Mouse (Mus musculus) CH12.LX (cell line): ENCODE data around the gene Sugt1. TPM values are rescaled to one million over a fixed set of nuclear protein-coding genes. Genes with fewer than 3 reads are reported as not detected.

Source experiments
- DNase-seq: peaks from one replicate; pipeline ENCODE4 v3.0.0-alpha.2; 2013; ENCODE audit errors: extremely low read depth
- H3K27ac ChIP-seq: 2 replicates; pipeline ENCODE4 v1.5.1; 2012; ENCODE audit warnings: low read depth, mild to moderate bottlenecking, control low read depth, moderate library complexity; ENCODE audit not compliant: insufficient read depth
- H3K27me3 ChIP-seq: replicated peaks from 2 replicates; pipeline ENCODE3; 2012; ENCODE audit warnings: inconsistent platforms
- H3K36me3 ChIP-seq, 2 experiments: replicated peaks in 1 of 2; 2 replicates each; pipeline versions ENCODE3 to v1.6.1; 2012; ENCODE audit warnings: inconsistent platforms in 1 of 2, low read length in 1 of 2, mild to moderate bottlenecking in 1 of 2, mixed read lengths in 1 of 2, moderate library complexity in 1 of 2; ENCODE audit not compliant: control insufficient read depth in 1 of 2, insufficient read depth in 1 of 2
- H3K4me1 ChIP-seq, 2 experiments: 2 replicates each; pipeline ENCODE4 v1.6.1; 2012; ENCODE audit warnings: inconsistent platforms in 1 of 2, moderate library complexity in 1 of 2; ENCODE audit not compliant: insufficient read depth in 2 of 2, control insufficient read depth in 1 of 2
- H3K4me2 ChIP-seq: 2 replicates; pipeline ENCODE4 v1.6.1; 2012; ENCODE audit warnings: low read depth, mild to moderate bottlenecking, control low read depth; ENCODE audit not compliant: poor library complexity, insufficient read depth, severe bottlenecking
- H3K4me3 ChIP-seq, 3 experiments: fragments of 150-350 bp in 1 of 3; sonication (generic) in 1 of 3; replicated peaks in 1 of 3; 2 replicates each; pipeline versions ENCODE3 to v1.5.1; 2011 to 2012; ENCODE audit warnings: low read depth in 2 of 3, low read length in 2 of 3, mild to moderate bottlenecking in 2 of 3, moderate library complexity in 2 of 3, control low read depth in 1 of 3, improper control_type of control experiment in 1 of 3, inconsistent platforms in 1 of 3, mixed read lengths in 1 of 3; ENCODE audit not compliant: poor library complexity in 1 of 3
- H3K79me2 ChIP-seq: replicated peaks from 2 replicates; pipeline ENCODE4 v1.6.1; 2012; ENCODE audit warnings: mild to moderate bottlenecking, moderate library complexity; ENCODE audit not compliant: control insufficient read depth, poor library complexity, insufficient read depth, severe bottlenecking; ENCODE audit errors: extremely low read depth
- H3K9ac ChIP-seq: 2 replicates; pipeline ENCODE4 v1.6.1; 2012; ENCODE audit warnings: low read depth, mild to moderate bottlenecking, control low read depth, moderate library complexity; ENCODE audit not compliant: insufficient read depth
- H3K9me3 ChIP-seq: replicated peaks from 2 replicates; pipeline ENCODE3; 2012; ENCODE audit warnings: low read length, inconsistent platforms, mixed read lengths
- BHLHE40 ChIP-seq: IDR thresholded peaks from 2 replicates; pipeline ENCODE4 v1.6.1; 2011; ENCODE audit warnings: mild to moderate bottlenecking, low read depth, low read length, improper control_type of control experiment
- CHD2 ChIP-seq: IDR thresholded peaks from 2 replicates; pipeline ENCODE4 v1.6.1; 2011; ENCODE audit warnings: low read length, improper control_type of control experiment
- CTCF ChIP-seq, 2 experiments: IDR thresholded peaks in 1 of 2; conservative IDR thresholded peaks in 1 of 2; 2 replicates each; pipeline ENCODE4 v1.5.1; 2011 to 2012; ENCODE audit warnings: low read depth in 2 of 2, low read length in 2 of 2, improper control_type of control experiment in 1 of 2, inconsistent platforms in 1 of 2, mild to moderate bottlenecking in 1 of 2, moderate library complexity in 1 of 2
- E2F4 ChIP-seq: IDR thresholded peaks from 2 replicates; pipeline ENCODE4 v1.6.1; 2011; ENCODE audit warnings: low read depth, low read length, improper control_type of control experiment; ENCODE audit not compliant: insufficient replicate concordance
- ELF1 ChIP-seq: IDR thresholded peaks from 2 replicates; pipeline ENCODE4 v1.6.1; 2014; ENCODE audit warnings: low read depth, mild to moderate bottlenecking, inconsistent platforms, low read length, improper control_type of control experiment
- ETS1 ChIP-seq: conservative IDR thresholded peaks from 2 replicates; pipeline ENCODE4 v1.6.1; 2012; ENCODE audit warnings: low read depth, mild to moderate bottlenecking, inconsistent platforms, low read length, improper control_type of control experiment, moderate library complexity
- IRF4 ChIP-seq: IDR thresholded peaks from 2 replicates; pipeline ENCODE4 v1.6.1; 2014; ENCODE audit warnings: low read depth, mild to moderate bottlenecking, inconsistent platforms, low read length, improper control_type of control experiment
- JUND ChIP-seq: conservative IDR thresholded peaks from 2 replicates; pipeline ENCODE4 v1.6.1; 2011; ENCODE audit warnings: low read depth, low read length, improper control_type of control experiment
- KAT2A ChIP-seq: IDR thresholded peaks from 2 replicates; pipeline ENCODE4 v1.6.1; 2012; ENCODE audit warnings: low read length, improper control_type of control experiment, inconsistent platforms; ENCODE audit not compliant: insufficient replicate concordance
- MAFK ChIP-seq: IDR thresholded peaks from 2 replicates; pipeline ENCODE4 v1.6.1; 2011; ENCODE audit warnings: low read length, improper control_type of control experiment; ENCODE audit not compliant: insufficient replicate concordance
- MEF2A ChIP-seq: IDR thresholded peaks from 2 replicates; pipeline ENCODE4 v1.6.1; 2014; ENCODE audit warnings: low read depth, mild to moderate bottlenecking, inconsistent platforms, low read length, improper control_type of control experiment, borderline replicate concordance
- MXI1 ChIP-seq: IDR thresholded peaks from 2 replicates; pipeline ENCODE4 v1.6.1; 2011; ENCODE audit warnings: mild to moderate bottlenecking, low read depth, low read length, improper control_type of control experiment
- MYC ChIP-seq: IDR thresholded peaks from 2 replicates; pipeline ENCODE4 v1.6.1; 2011; ENCODE audit warnings: low read depth, mild to moderate bottlenecking, improper control_type of control experiment, low read length
- PAX5 ChIP-seq: IDR thresholded peaks from 2 replicates; pipeline ENCODE4 v1.6.1; 2012; ENCODE audit warnings: low read length, inconsistent platforms, mixed read lengths
- POLR2A ChIP-seq: IDR thresholded peaks from 2 replicates; pipeline ENCODE4 v1.6.1; 2011; ENCODE audit warnings: low read depth, mild to moderate bottlenecking, improper control_type of control experiment, low read length
- POLR2AphosphoS2 ChIP-seq: IDR thresholded peaks from 2 replicates; pipeline ENCODE4 v1.6.1; 2011; ENCODE audit warnings: low read depth, low read length, improper control_type of control experiment
- SIN3A ChIP-seq: IDR thresholded peaks from 2 replicates; pipeline ENCODE4 v1.6.1; 2012; ENCODE audit warnings: low read length, improper control_type of control experiment, inconsistent platforms
- SMC3 ChIP-seq: IDR thresholded peaks from 2 replicates; pipeline ENCODE4 v1.6.1; 2011; ENCODE audit warnings: low read depth, low read length, improper control_type of control experiment
- TBP ChIP-seq: conservative IDR thresholded peaks from 2 replicates; pipeline ENCODE4 v1.6.1; 2011; ENCODE audit warnings: low read depth, low read length, improper control_type of control experiment
- TCF12 ChIP-seq: IDR thresholded peaks from 2 replicates; pipeline ENCODE4 v1.6.1; 2014; ENCODE audit warnings: low read depth, mild to moderate bottlenecking, inconsistent platforms, low read length, improper control_type of control experiment
- UBTF ChIP-seq: IDR thresholded peaks from 2 replicates; pipeline ENCODE4 v1.6.1; 2012; ENCODE audit warnings: low read depth, mild to moderate bottlenecking, inconsistent platforms, low read length, improper control_type of control experiment, moderate library complexity
- USF2 ChIP-seq: conservative IDR thresholded peaks from 2 replicates; pipeline ENCODE4 v1.6.1; 2011; ENCODE audit warnings: low read depth, low read length, improper control_type of control experiment
- ZC3H11A ChIP-seq: IDR thresholded peaks from 2 replicates; pipeline ENCODE4 v1.6.1; 2012; ENCODE audit warnings: low read depth, mild to moderate bottlenecking, inconsistent platforms, low read length, improper control_type of control experiment
- dilution Hi-C: fragments of 300-500 bp; cut with MboI; formaldehyde crosslinking; loops from 2 replicates; pipeline ENCODE4 v1.14.3; 2020; ENCODE audit warnings: low sequenced_read_pairs; ENCODE audit not compliant: extremely low pct_unique_long_range_greater_than_20kb, extremely low pct_ligation_motif_present
- in situ Hi-C: fragments of 300-500 bp; cut with MboI; formaldehyde crosslinking; loops from 3 replicates; pipeline ENCODE4 v1.14.3; 2019; ENCODE audit warnings: low sequenced_read_pairs, low pct_ligation_motif_present, low pct_unique_long_range_greater_than_20kb, mixed read lengths
- polyA plus RNA-seq: library from polyadenylated mRNA; unstranded; fragments of >175 nt; gene quantifications from 2 replicates; pipeline ENCODE4 v1.2.1, GENCODE M21; 2012; ENCODE audit warnings: low read depth; ENCODE audit not compliant: insufficient read length
- total RNA-seq, 2 experiments: library from RNA; depleted of rRNA; stranded (reverse); fragments of 300-350 nt in 1 of 2; fragments of >200 nt in 1 of 2; gene quantifications; 2 replicates each; pipeline ENCODE4 v1.2.3; 2012 to 2014

Sugt1 gene
- total and polyA plus RNA-seq, 3 experiments = 91.9 to 118 (median 114) TPM

DNA sequence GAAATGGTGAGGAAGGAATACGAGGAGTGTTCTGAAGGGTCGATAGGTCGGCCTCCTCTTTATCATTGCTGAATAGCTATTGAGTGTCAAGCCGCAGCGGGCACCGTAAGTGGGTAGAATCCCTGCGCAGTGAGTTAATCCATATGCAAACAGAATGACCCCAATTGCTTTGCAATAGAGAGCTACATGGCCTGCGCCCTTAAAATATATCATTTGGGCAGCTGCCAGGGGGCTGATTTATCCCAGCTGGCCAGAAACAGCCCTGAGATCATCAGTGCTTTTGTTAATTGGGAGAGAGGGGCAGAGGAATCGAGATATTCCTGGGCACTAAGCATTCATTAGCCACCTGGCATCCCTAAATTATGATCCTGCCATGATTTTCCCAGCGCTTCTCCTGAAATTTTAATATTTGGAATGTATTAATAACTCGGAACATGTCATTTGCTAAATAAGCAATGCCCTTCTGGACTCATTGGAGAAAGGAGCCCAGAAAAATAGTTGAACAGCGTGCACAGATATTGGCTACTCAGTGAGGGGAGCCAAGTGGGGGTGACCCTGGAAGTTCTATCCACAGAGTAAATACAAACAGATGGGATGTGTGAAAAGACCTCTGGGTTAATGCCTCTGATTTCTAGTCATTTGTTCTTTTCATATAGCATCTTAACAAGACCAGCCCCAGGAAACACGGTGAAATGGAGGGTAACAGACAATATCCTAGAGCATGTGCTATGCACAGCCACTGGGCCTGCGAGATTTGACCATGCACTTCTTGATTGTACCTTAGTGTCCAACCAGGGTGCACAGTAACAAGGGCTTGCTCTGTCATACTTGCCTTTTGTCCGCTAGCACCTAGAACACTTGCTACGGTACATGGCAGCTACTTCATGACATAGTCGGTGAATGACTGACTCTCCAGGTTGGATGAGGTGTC lies 85.9 kb downstream of the Sugt1 start:
- dilution Hi-C loops = no loop called here
- no peak for TF ChIP-seq SIN3A
- TF ChIP-seq MXI1 = no peak
- TF ChIP-seq PAX5 = no peak
- TF ChIP-seq ETS1 = no peak
- TF ChIP-seq CTCF (conservative IDR thresholded peaks at IDR 0.05 in 1 of 2, IDR thresholded peaks at IDR 0.05 in 1 of 2; ENCODE audit: low read depth in 2 of 2, low read length in 2 of 2) = no peak
- TF ChIP-seq POLR2AphosphoS2 = no peak
- TF ChIP-seq SMC3 = no peak
- no peak for TF ChIP-seq JUND
- TF ChIP-seq MYC = no peak
- no peak for TF ChIP-seq TCF12
- TF ChIP-seq ELF1 = no peak
- TF ChIP-seq KAT2A = no peak
- no peak for TF ChIP-seq IRF4
- no peak for TF ChIP-seq POLR2A

DNA sequence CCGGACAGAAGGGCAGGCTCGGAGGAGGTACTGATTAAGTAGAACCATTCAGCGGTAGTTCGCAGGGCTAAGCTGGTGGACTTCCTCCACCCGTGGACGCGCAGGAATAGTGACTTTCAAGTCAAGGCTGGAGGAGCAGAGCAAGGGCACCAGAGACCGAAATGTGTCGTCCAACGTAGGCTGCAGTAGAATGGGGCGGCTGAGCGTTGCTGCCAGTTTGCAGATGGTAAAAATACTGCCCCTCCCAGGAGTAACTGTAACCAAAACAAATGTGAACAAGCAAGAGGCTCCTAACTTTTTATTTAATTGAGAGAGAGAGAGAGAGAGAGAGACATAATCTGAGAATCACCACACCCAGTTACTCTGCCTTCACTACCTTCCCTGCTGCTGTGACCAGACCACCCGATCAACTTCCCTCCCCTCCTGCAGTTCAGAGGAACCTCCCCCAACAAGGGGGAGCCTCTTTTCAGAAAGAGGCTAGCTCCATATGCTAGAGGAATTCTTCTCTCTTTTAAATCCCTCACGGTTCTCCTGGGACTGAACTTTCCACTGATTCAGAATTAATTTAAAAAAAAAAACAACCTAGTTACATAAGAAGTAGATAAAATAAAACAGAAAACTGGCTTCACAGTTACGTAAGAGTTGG lies 89.7 kb downstream of the Sugt1 start:
- dilution Hi-C loops = no loop called here
- Histone ChIP-seq H3K4me1 (peaks cover 3 to 10% of the 10 kb centered on the region in 2 experiments; a peak in 2 of 4 replicates), H3K4me3 (no peak overlapping the region), H3K9me3 (no peaks in the 10 kb centered on the region), H3K27ac (no peak overlapping the region), H3K4me2 (no peak overlapping the region), H3K27me3 (no peaks in the 10 kb centered on the region), H3K79me2 (no peaks in the 10 kb centered on the region), H3K36me3 (no peaks in the 10 kb centered on the region), H3K9ac (no peak overlapping the region)
- TF ChIP-seq CTCF (conservative IDR thresholded peaks at IDR 0.05 in 1 of 2, IDR thresholded peaks at IDR 0.05 in 1 of 2; ENCODE audit: low read depth in 2 of 2, low read length in 2 of 2) = no peak
- no peak for TF ChIP-seq UBTF
- TF ChIP-seq E2F4 = no peak
- no peak for TF ChIP-seq TBP
- no peak for TF ChIP-seq BHLHE40
- TF ChIP-seq ZC3H11A = no peak
- no peak for TF ChIP-seq MAFK
- no peak for TF ChIP-seq MYC
- TF ChIP-seq PAX5 = no peak
- no peak for TF ChIP-seq MEF2A
- no peak for TF ChIP-seq USF2
- no peak for TF ChIP-seq CHD2
- DNase-seq = no peak
- in situ Hi-C loops = no loop called here

More for the DNA sequence above, 85.9 kb downstream of the Sugt1 start:
- Histone ChIP-seq H3K4me3 (no peak overlapping the region), H3K9ac (no peak overlapping the region), H3K27me3 (no peaks in the 10 kb centered on the region), H3K79me2 (no peaks in the 10 kb centered on the region), H3K9me3 (no peaks in the 10 kb centered on the region), H3K36me3 (no peaks in the 10 kb centered on the region), H3K4me1 (peaks cover 3 to 16% of the 10 kb centered on the region in 2 experiments; a peak in 2 of 4 replicates), H3K4me2 (no peak overlapping the region), H3K27ac (no peak overlapping the region)
- in situ Hi-C loops = no loop called here
- DNase-seq = no peak
